Mouse (Mus musculus) left cerebral cortex, adult 2 months (tissue): ENCODE results near the gene Zfp219. TPM values are rescaled to one million over a fixed set of nuclear protein-coding genes. Genes with fewer than 3 reads are reported as not detected.

Experiments
- DNase-seq, 2 experiments: peaks; one replicate each; pipeline ENCODE4 v3.0.0; 2021 to 2022; ENCODE audit warnings: low spot score in 2 of 2, mixed read lengths in 1 of 2; ENCODE audit errors: extremely low spot score in 1 of 2
- H3K27ac ChIP-seq: fragments of 200-600 bp; 2 replicates; pipeline ENCODE4 v1.8.1; 2022
- H3K4me3 ChIP-seq: fragments of 200-600 bp; 2 replicates; pipeline ENCODE4 v1.8.1; 2022
- CTCF ChIP-seq: fragments of 200-600 bp; IDR thresholded peaks from 2 replicates; pipeline ENCODE4 v1.8.1; 2022; ENCODE audit warnings: antibody characterized with exemption, mild to moderate bottlenecking, moderate library complexity
- intact Hi-C: fragments of 180-260 bp; cut with DNase I; formaldehyde crosslinking; loops from one replicate; pipeline ENCODE4 v1.15.1; 2025
- total RNA-seq, 2 experiments: library from RNA; stranded (reverse); gene quantifications; 2 replicates each; pipeline ENCODE4 v1.2.3; 2021

Zfp219 gene
- total RNA-seq, 2 experiments from 2014 or later, result 36.4 to 41.4 TPM

- H3K27ac ChIP-seq, result no peak overlapping the region
- intact Hi-C loops, result loop anchor here (10.0 kb wide), 1 partner anchor 288 kb away; no protein-coding TSS in a partner anchor
- TF ChIP-seq CTCF, result no peak
- DNase-seq, result no peak
- H3K4me3 ChIP-seq, result no peak overlapping the region
Observed at GRCm38 (mm10) chr14:52026342-52026741, 5.8 kb upstream of the Zfp219 start.

GRCm38 (mm10) chr14:52024133-52024532 lies 3.6 kb upstream of the Zfp219 start:
- no peak for TF ChIP-seq CTCF
- Histone ChIP-seq H3K4me3 (no peak overlapping the region), H3K27ac (no peak overlapping the region)
- intact Hi-C loops, result loop anchor here (5.0 to 10.0 kb wide), 4 partner anchors 68 to 291 kb away; partner anchors contain the start of genes Ang4 and Mettl17
- no peak for DNase-seq

- TF ChIP-seq CTCF, result peak; percentile 84
- intact Hi-C loops, result loop anchor here (1.0 to 10.0 kb wide), 5 partner anchors 69 to 292 kb away; partner anchors contain the start of genes Ang4 and Mettl17
- DNase-seq, result peak; percentile 78 to 80
- peak overlapping the region; percentile 65 for H3K27ac ChIP-seq
- peak overlapping the region; percentile 24 for H3K4me3 ChIP-seq
Observed at GRCm38 (mm10) chr14:52022709-52023459, 2.4 kb upstream of the Zfp219 start.

GRCm38 (mm10) chr14:52022244-52022708 lies 1.7 kb upstream of the Zfp219 start:
- no peak overlapping the region; the same call in 1 of the 2 replicates for H3K27ac ChIP-seq
- no peak overlapping the region for H3K4me3 ChIP-seq
- no peak for DNase-seq
- intact Hi-C loops, result loop anchor here (5.0 to 10.0 kb wide), 4 partner anchors 70 to 293 kb away; partner anchors contain the start of genes Ang4 and Mettl17
- no peak for TF ChIP-seq CTCF

- intact Hi-C loops, result loop anchor here (5.0 to 10.0 kb wide), 4 partner anchors 71 to 293 kb away; partner anchors contain the start of genes Ang4 and Mettl17
- H3K27ac ChIP-seq, result no peak overlapping the region
Observed at GRCm38 (mm10) chr14:52021568-52022212, 1.2 kb upstream of the Zfp219 start.

GRCm38 (mm10) chr14:52021138-52021529 lies 601 bp upstream of the Zfp219 start:
- intact Hi-C loops, result loop anchor here (5.0 to 10.0 kb wide), 4 partner anchors 71 to 294 kb away; partner anchors contain the start of genes Ang4 and Mettl17
- DNase-seq, result no peak
- TF ChIP-seq CTCF, result no peak
- H3K27ac ChIP-seq, result no peak overlapping the region; the same call in 1 of the 2 replicates
- H3K4me3 ChIP-seq, result peak overlapping the region; percentile 84; the same call in 1 of the 2 replicates

More at GRCm38 (mm10) chr14:52021568-52022212, 1.2 kb upstream of the Zfp219 start:
- no peak overlapping the region for H3K4me3 ChIP-seq
- no peak for DNase-seq
- no peak for TF ChIP-seq CTCF

- DNase-seq, result peak; percentile 97 to 98
- intact Hi-C loops, result loop anchor here (1.0 to 10.0 kb wide), 5 partner anchors 7 to 295 kb away; partner anchors contain the start of genes Ang4 and Mettl17
- H3K4me3 ChIP-seq, result peak overlapping the region; percentile 84
- TF ChIP-seq CTCF, result peak; percentile 34
- peak overlapping the region; percentile 100 for H3K27ac ChIP-seq
Observed at GRCm38 (mm10) chr14:52019590-52020340, 768 bp downstream of the Zfp219 start.

- intact Hi-C loops, result no loop called here
- Histone ChIP-seq H3K27ac (peak overlapping the region; percentile 100), H3K4me3 (peak overlapping the region; percentile 84)
- TF ChIP-seq CTCF, result peak; percentile 48
- DNase-seq, result no peak
Observed at GRCm38 (mm10) chr14:52019051-52019589, 1.4 kb downstream of the Zfp219 start.

GRCm38 (mm10) chr14:52018248-52019050 lies 2.1 kb downstream of the Zfp219 start:
- DNase-seq, result no peak
- intact Hi-C loops, result no loop called here
- peak overlapping the region; percentile 100; the same call in 1 of the 2 replicates for H3K27ac ChIP-seq
- TF ChIP-seq CTCF, result no peak
- H3K4me3 ChIP-seq, result peak overlapping the region; percentile 84

GRCm38 (mm10) chr14:52017662-52018061 lies 2.9 kb downstream of the Zfp219 start:
- no peak for DNase-seq
- Histone ChIP-seq H3K27ac (no peak overlapping the region), H3K4me3 (no peak overlapping the region)
- no peak for TF ChIP-seq CTCF
- intact Hi-C loops, result no loop called here
